Mouse (Mus musculus): Measurements from ENCODE around the gene Top3a.
A peak's percentile ranks its signal among the peaks of the same experiment; 100 is the strongest.
"Not testable (repeated sequence)": the region's sequence is repeated elsewhere in the genome, so short reads cannot be mapped to it uniquely, and the experiment has no call there.

Gene Top3a

DNA sequence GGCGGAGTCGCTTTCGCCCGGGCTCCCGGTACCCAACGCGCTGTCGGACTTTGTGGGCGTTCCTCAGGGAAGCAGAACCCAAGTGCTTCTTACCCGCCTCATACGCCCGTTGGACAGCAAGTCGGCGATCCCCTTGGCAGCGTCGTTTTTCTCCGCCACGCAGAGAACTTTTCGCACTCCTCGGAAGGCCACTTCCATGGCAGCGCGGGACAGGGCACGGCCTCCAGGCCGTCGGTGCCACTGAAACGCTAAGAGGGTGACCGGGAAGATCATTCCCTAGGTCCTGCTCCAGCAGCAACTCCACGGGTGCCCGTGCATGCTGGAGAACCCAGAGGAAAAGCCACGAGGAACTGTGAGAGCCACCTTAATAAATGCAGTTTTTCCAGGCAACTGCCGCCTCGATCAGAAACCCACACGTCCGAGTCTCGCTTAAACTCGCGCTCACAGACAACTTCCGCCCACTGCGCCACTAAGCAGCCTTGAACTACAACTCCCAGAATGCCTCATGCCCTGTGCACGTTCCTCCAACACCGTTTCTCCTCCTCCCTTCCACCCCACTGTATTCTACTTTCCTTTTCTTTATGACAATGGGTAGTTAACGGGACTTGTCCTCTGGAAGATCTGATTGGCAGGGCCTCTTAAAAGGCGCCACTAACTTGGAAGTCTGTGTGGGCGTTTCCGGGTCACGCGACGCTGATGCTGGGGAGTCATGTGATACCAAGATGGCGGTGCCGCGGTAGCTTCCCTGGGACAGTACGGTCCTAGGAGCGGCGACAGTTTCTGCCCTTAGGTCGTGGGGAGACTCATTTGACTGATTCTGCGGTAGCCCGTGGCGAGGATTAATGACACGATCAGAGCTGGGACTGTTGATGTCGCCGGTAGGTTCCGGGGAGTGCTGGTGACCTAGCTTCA, at the start of gene Top3a, which contains the start of gene Smcr8:
Gene Top3a, minus strand, starts transcription at position 537 of the 912 bp plus-strand sequence.
Gene Smcr8, plus strand, starts transcription at position 696 of the 912 bp plus-strand sequence.
- peak; percentile 98 for ATAC-seq (ENCODE audit: low TSS enrichment)

DNA sequence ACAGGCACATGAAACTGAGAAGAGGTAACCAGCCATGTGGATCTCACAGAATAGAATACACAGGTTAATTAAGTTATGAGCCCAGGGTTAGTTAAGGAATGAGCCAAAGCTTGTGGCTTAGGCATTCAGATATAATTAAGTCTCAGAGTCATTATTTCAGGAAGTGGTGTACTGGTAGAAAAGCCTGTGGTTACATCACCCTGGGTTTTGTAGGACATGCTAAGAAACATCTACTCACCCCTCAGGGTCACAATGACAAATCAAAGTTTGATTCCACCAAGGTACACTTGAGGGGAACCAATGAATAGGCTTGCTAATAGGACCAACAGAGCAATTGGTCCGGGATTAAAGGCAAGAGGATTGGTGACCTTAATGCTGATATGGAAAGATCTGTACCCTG, 49.5 kb upstream of the Top3a start:
- ATAC-seq (ENCODE audit: low TSS enrichment), result no peak

DNA sequence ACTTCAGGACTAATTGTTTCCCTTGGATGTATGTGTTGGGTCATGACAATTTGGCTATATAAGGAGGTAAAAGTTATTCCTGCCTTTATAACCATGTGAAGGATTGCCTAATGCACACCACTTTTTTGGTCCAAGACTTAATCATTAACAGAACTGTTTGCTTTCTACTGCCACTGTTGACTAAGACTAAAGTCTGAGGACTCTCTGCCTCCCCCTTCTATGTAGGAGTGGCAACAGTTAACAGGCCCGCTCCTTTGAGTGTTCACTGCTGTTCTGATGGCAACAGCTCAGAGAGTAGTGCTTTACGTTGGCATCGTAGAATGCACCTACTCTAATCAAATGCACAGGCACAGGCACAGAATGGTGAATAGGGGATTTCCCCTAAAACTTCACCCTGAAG, 48.0 kb upstream of the Top3a start:
- no peak for ATAC-seq (ENCODE audit: low TSS enrichment)

DNA sequence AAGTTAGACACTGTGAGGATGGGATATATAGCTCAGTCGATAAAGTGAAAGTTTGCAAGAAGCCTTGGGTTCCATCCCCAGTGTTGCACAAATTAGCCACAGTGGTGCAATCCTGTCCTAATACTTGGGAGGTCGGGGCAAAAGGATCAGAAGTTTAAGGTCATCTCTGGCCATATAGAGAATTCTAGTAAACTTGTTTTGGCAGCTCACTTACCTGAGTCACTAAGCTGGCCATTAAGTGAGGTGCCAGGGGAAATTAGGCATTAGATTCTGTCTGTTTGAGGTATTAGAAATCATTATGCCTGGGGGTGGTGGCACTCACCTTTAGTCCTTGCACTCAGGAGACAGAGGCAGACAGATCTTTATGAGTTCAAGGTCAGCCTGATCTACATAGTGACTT, 46.6 kb upstream of the Top3a start:
- no peak for ATAC-seq (ENCODE audit: low TSS enrichment)

DNA sequence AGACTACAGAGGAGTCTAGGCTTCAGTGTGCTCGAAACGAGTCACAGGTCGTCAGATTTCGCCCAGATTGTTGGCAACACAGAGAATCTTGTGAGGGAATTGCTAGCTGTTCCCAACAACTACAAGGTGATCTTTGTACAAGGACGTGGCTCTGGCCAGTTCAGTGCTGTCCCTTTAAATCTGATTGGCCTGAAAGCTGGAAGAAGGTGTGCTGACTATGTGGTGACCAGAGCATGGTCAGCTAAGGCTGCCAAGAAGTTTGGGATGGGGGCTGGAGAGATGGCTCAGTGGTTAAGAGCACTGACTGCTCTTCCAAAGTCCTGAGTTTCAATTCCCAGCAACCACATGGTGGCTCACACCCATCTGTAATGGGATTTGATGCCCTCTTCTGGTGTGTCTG, 39.2 kb upstream of the Top3a start:
- ATAC-seq (ENCODE audit: low TSS enrichment), result no peak

DNA sequence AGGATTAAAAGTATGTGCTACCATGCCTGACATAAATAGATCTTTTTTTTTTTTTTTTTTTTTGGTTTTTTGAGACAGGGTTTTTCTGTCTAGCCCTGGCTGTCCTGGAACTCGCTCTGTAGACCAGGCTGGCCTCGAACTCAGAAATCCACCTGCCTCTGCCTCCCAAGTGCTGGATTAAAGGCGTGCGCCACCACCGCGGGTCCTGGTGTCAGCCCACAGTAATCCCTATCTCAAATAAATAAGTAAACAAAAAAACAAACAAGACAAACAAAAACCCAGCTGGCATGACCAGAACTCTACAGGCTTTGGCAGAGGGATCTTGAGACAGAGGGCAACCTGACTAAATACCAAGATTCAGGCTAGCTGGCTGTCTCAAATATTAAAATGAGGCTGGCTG, 34.5 kb upstream of the Top3a start, which contains the start of gene Shmt1:
Gene Shmt1, minus strand, starts transcription at position 101 of the 400 bp plus-strand sequence.
- ATAC-seq (ENCODE audit: low TSS enrichment), result not testable (repeated sequence)

DNA sequence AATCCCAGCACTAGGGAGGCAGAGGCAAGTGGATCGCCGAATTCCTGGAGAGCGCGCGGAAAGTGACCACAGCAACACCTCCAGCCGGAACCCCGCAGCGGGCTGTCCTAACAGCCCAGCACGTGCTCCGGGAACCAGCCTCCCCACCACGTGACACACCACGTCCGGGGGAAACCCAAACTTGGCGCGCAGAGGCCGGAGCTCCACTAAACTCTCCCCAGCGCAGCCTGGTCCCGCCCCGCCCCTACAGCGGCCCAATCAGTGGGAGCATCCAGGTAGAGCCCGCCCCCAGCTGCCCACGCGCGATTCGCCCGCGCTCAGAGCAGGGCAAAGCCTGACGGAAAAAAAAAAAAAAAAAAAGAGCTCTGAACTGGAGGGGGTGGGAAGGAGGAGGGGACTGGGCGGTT, 33.9 kb upstream of the Top3a start:
- ATAC-seq (ENCODE audit: low TSS enrichment), result peak; percentile 99

DNA sequence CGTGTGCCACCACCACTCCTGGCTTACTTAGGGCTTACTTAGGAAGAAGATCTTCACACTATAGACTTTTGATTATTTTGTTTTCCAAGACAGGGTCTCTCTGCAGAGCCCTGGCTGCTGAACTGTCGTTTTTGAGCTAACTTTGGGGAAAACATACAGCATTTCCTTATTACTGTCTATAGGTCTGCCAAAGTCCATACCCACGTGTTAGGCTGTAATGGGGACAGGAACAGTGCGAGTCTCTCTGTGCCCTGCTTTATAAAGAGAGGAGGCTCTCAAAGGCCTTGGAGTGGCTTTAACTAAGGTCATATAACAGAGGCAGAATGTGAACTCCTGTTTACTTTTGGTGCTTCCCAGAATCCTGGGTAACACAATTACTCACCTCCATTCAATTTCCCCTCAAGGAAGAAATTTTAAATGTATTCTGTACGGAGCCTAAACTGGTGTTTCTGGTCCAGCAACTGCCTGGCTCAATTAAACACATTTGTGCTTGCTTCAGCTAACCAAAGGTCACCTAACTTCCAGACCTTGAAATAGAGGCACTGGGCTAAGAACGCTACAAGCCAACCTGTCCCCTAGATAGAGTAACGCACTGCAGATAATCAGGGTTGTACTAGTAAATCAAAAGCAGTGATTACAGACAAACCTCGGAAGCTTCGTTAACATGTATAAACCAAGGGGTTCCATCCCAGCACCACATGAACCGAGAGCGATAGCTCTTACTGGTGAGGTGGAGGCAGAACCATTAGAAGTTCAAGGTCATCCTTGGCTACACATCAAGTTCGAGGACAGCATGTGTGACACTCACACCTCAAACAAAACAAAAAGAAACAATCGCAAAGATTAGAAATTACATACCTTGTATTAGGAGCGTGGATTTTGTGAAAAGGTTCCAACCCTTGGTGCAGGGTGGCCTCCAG, 33.1 kb upstream of the Top3a start:
- no peak for ATAC-seq (ENCODE audit: low TSS enrichment)

DNA sequence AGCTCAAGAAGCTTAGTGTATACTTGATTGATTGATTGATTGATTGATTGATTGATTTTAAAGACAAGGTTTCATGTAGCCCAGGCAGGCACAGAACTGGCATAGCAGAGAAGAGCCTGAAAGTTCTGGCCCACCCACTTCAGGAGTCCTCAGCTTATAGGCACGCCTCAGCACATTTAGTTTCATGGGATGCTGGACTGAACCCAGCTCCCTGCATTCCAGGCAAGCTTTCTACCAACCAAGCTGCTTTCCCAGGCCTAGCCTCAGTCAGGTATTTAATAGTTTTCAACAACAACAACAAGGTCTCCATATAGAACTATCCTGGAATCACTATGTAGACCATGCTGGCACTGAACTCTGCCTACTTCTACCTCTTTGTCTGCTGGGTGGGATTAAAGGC, 32.4 kb upstream of the Top3a start:
- ATAC-seq (ENCODE audit: low TSS enrichment), result no peak

DNA sequence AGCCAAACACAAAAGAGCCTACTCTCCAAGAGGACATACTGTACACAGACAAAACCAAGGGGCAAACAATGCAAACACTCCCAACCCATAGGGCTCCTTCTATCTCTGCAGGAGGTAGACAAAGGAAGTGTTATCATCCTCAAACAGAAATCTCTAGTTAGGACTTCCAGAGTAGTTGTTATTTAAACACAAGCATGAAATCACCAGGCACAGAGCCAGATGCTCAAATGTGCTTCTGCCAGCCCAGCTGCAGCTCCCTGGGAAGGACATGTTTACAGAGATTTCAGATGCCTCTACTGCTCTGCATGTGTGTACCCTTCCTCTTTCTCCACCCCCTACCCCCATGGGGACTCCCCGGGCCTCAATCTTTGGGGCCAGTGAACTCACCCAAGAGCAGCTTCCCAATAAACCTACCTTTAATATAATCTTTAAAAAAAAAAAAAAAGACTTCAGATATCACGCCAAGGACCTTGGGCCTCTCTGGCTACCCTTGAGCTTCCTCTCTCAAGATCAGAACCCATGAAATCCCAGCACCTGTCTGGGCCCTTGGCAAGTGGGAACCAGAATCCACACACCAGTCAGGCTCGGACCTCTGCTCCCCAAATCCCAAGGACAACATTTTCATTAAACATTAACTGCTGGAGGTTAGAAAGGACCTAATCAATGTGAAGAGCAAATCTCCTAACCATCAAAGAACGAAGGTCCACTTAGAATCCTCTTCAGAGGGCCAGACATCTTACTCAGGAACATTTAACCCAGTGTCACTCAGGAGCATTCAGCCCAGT, 31.3 kb upstream of the Top3a start:
- ATAC-seq (ENCODE audit: low TSS enrichment), result no peak

DNA sequence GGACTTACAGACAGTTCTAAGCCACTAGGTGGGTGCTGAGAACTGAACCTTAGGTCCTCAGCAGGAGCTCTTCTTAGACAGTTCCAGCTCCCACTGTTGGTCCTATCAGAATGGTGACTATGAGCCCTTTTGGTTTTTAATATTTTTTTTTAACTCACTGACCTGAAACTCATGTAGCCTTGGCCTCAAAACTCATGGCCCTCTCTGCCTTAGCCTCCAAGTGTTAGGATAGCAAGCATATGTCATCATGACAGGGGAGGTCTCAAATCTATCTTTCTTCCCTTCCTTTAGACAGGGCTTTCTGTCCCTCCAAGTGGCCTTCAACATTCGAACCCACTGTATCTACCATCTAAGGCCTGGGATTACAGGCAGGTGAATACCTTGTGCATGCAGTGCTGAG, 23.7 kb upstream of the Top3a start:
- no peak for ATAC-seq (ENCODE audit: low TSS enrichment)

DNA sequence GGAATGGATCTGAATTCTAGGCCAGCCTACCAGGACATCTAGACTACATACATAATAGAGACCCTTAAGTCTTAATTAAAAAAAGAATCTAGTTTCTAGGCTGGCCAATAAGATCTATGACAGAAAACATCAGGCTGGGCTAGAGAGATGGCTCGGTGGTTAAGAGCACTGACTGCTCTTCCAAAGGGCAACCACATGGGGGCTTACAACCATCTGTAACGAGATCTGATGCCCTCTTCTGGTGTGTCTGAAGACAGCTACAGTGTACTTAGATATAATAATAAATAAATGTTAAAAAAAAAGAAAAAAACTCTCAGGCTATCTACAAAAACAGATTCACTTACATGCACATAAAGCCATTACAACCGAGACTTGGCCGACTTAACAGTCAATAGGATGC, 22.8 kb upstream of the Top3a start:
- ATAC-seq (ENCODE audit: low TSS enrichment), result no peak

DNA sequence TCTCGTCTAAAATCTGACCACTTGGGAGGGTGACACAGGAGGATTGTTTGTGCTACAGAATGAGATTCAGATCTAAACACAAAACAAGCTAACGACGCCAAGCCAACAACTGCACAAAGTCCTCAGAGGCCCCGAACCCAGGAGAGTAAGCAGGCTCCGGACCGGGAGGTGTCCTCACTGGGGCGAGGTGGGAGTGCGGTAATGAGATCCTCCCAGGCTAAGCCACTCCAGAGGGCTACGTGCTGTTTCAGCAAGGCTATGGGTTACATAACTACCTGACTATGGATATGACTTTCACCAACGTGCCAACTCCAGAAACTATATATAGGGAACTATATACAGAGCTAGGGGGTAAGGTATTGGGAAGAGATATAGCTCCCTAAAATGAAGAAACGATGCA, 19.2 kb upstream of the Top3a start:
- ATAC-seq (ENCODE audit: low TSS enrichment), result peak; percentile 41; the same call in 1 of the 2 replicates

DNA sequence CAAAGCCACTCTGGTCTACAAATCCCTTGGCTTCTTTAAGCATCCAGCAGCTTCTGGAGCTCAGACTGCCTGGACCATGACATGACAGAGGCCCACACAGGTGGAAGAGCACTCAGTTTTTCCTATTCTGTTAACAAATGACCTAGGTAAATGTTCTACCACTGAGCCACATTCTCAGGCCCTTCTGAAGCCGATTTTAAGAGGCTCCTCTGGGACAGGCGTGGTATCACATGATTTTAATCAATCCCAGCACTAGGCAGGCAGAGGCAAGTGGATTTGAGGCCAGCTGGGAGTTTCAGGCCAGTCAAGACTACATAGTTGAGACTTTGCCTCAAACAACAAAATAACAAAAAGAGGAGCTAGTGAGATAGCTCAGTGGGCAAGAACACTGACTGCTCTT, 13.3 kb upstream of the Top3a start:
- no peak for ATAC-seq (ENCODE audit: low TSS enrichment)

DNA sequence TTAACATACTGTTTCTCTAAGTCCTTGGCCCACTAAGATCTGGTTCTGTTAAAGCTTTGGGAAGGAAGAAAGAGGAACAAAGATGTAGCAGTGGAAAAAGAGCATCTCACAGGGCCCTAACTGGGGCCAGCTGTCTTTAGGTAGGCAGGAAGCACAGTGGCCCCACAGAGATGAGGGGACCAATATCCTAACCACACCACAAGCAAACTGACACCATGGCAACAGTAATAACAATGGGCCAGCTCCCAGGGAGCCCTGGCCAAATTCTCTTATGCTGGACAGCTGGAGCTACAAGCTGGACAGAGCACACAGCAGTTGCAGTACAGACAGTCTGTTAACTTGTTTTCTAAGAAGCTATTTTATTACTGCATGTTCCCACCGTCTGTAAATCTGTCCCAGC, 10.4 kb upstream of the Top3a start:
- no peak for ATAC-seq (ENCODE audit: low TSS enrichment)

DNA sequence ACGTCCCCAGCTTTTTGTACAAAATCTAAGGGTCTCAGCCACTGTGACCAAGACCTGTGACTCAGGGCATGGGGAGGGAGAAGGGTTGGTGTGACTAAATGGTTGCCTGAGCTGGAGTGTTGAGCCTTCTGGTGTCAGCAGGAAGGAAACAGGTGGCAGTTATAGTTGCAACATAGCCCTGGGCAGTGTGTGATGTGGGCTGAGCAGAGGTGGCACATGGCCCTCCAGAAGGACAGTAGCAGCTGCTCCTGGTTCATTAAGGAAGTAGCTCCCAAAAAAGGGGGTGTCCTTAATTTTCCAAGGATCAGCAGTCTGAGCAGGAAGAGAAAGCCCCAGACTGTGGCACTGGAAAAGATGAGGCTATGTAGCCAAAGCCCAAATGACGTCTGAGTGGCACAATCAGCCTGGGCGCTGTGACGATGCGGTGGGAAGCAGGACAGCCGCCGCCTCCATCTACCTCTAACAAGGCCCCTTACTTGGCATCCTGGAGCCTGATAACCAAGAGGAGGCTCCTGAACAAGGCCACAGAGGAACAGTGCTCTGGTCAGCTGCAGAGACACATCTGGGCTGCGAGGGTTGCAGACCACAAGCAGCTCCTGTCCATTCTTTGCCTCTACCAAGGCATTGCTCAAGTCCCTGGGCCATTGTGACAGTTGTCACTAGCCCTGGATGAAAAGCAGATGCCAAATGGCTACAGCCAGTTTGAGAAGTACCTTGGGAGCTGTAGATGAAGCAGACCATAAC, 7.2 kb upstream of the Top3a start:
- no peak for ATAC-seq (ENCODE audit: low TSS enrichment)

DNA sequence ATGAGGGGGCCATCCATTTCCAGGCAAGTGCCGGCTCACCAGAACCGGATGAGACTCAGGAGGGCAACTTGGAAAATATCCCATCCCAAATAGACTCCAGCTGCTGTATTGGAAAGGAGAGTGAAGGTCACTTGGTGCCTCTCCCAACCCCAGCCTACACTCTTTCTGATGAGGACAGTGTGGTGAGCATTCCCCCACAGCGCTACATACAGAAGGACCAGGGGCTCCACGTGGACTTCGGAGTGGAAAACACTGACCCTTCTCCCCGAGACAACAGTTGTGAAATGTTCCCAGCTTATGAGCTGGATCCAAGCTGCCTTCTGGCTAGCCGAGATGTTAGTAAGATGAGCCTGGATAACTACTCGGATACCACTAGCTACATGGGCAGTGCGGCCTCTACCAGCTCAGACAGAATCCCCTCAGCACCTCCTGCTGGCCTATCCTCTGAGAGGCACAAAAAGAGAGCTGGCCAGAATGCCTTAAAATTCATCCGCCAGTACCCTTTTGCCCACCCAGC, 2.6 kb upstream of the Top3a start:
- ATAC-seq (ENCODE audit: low TSS enrichment), result no peak

DNA sequence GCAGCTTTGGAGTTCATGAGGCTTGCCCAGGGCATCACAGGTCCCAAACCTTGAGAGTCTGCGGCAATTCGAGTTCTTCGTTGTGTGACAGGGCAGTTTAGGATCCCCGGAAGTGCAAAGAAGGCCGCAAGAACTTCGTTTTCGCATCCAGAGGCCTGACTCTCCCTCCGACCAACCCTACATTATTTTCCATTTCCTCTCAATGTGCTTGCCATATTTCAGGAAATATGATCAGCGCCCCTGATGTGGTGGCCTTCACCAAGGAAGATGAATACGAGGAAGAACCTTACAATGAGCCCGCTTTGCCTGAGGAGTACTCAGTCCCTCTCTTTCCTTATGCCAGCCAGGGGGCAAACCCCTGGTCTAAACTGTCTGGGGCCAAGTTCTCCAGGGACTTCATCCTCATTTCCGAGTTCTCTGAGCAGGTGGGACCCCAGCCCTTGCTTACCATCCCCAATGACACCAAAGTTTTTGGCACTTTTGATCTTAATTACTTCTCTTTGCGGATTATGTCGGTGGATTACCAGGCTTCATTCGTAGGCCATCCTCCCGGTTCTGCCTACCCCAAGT, 721 bp upstream of the Top3a start:
- ATAC-seq (ENCODE audit: low TSS enrichment), result no peak

DNA sequence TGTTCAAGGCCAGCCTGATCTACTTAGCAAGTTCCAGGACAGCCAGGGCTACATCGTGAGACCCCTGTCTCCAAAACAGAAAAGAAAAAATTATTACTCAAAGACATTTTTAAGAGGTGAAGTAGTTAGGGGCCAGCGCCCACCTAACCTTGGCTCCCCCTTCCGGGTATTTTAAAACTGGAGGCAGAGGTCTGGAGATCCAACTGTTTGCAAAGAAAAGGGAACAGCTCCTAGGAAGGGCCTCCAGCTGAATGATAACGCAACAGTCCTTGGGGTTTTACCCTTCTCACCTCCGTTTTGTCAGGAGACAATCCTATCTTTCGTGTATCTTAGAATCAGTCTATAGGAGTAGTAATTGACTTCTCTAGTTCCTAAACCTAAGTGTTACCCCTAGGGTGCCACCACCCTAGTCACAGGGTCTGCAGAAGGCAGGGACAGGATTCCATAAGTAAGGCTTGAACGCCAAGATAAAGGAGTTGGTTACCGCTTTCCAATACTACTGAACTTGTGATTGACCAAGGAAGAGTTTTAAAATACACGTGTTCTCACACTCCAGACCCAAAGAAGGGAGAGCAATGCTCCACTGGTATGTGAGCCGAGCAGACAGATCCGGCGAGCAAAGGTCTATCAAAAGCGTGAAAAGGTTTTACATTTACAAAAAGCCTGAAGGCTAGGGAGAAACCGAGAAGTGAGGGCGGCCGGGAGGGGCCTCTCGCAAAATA, 897 bp downstream of the Top3a start:
- no peak for ATAC-seq (ENCODE audit: low TSS enrichment)

DNA sequence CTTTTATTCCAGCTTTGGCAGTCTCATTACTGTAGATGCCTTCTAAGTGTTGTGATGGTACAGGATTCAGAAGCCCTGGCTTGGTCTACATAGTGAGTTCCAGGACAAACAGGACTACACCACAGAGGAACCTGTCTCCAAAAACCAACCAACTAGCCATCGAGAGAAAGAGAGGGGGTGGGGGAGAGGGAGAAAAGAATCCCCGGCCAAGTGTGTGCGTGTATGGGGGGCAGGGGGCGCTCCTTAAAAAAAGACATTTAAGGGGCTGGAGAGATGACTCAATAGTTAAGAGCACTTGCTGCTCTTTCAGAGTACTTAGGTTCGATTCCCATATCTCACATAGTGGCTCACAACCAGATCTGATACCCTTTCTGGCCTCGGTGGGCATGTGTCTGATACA, 1.6 kb downstream of the Top3a start:
- no peak for ATAC-seq (ENCODE audit: low TSS enrichment)
